Mouse (Mus musculus) activated CD4-positive, CD25-positive, alpha-beta regulatory T cell, adult 4 months (primary cell): ENCODE measurements around the gene Wwc2. TPM values are rescaled to one million over a fixed set of nuclear protein-coding genes. Genes with fewer than 3 reads are reported as not detected.

Source experiments
- ATAC-seq: one replicate; pipeline ENCODE4 v1.8.0; 2017
- polyA plus RNA-seq, 2 experiments: library from polyadenylated mRNA; unstranded; fragments of 100-300 nt; shearing (Covaris generic); gene quantifications; one replicate each; pipeline ENCODE4 v1.2.1; 2017

The Wwc2 gene
- polyA plus RNA-seq, 2 experiments from 2014 or later: 0.09 to 0.32 TPM

DNA sequence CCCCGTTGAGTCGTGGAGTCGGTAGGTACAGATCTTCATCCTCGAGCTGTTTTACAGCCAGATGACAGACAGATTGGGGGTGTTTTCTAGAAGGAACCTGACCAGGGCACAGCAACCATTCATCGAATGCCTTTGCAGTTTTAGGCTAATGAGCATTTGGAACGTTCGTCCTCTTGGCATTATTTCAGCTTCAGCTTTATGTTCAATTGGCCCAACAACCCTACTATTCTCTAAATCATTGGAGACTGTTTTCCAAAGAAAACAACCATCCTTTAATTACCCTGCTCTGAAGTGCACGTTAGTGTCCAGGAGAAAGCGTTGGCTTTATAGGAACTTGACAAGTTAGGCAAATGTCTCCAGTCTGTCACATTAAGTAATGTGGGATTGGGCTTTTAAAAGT, 54.3 kb downstream of the Wwc2 start:
- no peak for ATAC-seq

DNA sequence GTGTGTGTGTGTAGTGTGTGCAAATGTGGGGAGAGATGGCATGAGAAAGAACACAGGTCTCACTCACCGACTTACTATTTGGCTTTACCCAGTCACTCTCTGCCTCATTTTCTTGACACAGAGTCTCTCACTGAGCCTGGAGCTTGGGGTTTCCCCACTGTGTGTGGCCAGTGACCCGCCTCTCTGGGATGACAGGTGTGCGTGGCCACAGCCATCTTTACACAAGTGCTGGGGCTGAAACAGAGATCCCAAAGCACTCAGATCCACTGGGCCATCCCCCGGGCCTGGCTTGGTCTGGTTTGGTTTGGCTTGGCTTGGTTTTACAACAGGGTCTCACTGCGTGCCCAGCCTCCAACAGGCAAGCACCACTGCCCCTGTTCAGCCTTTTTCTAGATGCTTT, 55.3 kb downstream of the Wwc2 start:
- ATAC-seq: no peak

DNA sequence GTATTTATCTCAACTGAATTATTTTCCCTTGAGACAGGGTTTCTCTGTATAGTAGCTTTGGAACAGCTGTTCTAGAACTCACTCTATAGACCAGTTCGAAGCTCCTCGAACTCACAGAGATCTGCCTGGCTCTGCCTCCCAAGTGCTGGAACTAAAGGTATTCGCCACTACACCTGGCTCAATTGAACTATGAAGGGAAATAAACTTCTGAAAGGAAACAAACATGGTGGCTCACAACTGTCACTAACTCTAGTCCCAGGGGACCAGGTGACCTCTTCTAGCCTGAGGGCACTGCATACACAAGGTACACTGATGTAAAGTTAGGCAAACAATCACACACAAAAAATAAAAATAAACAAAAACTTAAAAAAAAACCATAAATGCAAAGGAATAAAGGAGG, 57.6 kb downstream of the Wwc2 start:
- no peak for ATAC-seq

DNA sequence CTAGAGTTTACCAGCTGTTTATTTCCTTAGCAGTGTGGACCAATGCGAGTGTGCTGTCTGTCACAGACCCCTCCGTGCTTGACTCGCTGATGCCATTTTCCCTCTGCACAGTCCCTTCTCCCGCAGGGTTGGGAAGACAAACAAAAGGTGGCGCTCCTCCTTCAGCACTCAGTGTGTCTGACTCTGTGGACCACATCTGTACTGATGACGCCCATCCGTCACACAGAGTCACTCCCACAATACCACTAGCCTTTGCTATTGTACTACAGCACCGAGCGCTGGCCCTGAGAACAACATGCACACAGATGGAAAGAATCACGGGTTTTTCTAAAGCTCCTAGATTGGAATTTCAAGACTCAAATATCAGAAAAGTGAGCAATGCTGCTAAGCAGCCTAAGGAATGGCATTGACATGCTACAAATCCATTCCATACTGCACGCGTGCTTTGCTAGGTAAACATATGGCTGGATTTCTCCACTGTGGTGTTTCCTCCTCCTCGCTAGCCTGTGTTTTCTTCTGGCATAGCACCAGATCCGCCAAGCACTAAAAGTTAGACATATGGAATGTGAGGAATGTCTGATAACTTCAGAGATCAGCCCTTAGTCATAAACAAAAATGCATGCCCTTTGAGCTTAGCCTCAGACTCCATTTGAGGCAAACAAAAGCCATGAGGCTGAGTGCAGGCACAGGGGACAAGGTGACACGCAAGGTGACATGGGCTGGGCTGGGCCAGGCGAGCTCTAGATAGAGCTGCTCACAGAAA, 58.5 kb downstream of the Wwc2 start:
- ATAC-seq: no peak

DNA sequence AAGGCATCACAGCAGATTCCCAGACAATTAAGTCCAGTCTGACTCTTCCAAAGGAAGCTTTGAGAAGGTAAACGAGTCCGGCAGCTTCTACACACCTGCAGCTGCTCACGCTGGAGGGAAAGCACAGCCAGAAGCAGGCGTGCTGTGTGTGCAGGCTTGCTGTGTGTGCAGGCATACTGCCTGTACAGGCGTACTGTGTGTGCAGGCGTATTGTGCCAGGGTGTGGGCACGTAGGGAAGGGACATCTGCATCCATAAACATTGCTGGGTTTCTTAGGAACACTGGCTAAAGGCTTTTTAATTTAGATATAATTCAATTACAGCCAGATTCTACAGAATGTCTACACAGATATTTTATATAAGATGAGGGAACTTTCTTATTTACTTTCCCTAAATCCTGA, 59.4 kb downstream of the Wwc2 start:
- no peak for ATAC-seq

DNA sequence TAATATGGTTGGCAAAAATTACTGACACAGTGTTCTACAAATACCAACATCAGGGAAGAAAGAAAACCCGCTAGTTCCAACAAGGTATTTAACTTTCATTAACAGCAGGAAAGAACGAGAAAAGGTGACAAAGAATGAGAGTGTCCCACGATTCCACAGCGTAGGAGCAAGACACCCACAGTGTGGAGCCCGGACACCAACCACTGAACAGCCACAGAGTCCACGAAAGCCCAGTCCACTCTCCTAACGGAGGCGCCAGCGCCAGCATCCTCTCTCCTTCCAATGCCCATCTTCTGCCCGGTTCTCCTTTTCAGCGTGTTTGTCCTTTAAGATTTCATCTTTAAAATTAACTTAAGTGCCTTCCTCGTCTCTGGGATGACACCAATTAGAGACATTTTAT, 61.1 kb downstream of the Wwc2 start:
- no peak for ATAC-seq

DNA sequence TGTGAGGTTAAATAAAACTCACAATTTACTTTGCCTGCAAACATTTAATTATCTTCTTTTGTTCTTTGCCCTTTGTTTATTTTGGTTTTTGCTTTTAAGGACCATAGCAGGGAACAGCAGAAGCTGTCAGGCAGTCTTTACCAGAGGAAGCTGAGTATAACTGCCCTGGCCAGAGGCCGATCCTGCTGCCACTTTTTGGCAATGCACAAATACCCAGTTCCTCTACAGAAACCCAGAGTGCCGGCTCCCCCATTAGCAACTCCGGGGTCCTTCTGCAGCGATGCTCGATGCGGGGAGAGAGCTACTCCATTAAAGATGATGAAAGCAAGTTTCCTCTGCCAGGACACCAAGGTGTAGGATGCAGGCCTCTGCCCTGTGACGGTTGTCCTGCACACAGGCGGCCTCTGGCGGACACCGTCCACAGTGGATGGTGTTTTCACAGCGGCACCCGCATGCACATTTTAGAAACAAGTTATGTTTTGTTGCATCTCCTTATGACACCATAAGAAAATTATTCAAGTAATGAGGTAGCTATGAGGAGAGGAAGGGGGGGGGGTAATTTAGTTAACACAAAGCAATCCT, 62.0 kb downstream of the Wwc2 start:
- ATAC-seq: no peak

DNA sequence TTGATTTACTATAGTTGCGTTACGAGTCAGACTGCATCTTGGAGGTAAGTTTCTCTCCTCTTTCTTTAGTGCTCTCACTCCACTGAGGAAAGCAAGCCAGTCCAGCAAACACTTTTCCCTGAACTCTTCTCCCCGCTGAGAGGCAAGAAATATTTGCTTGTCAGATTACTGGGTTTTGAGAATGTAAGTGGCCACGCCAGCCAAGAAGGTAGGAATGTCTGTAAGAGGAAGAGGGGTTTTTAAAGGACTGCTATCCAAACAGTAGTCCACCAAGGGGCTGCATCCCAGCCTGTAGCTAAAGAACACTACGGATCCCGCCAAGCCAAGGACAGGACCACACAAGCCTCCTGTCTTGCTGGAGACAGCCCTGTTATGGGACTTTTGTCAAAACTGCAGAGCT, 65.8 kb downstream of the Wwc2 start:
- ATAC-seq: no peak

DNA sequence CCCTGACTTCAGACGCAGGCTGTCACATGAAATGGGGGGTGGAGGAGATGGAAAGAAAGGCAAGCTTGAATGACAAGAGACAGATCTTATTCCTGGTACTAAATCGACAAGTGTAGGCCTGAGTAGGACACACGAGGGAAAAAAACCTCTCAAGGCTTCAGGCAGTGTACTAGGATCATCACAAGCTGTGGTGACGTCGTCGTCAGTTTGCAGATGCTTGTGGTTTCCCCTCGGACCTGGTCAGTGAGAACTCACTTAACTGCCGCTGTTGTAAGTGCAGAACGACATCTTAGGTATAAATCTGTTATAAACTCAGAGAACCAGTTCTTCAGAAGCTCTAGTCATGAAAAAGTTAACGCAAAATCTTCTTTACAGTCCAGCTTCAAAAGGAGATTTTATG, 67.9 kb downstream of the Wwc2 start:
- no peak for ATAC-seq

DNA sequence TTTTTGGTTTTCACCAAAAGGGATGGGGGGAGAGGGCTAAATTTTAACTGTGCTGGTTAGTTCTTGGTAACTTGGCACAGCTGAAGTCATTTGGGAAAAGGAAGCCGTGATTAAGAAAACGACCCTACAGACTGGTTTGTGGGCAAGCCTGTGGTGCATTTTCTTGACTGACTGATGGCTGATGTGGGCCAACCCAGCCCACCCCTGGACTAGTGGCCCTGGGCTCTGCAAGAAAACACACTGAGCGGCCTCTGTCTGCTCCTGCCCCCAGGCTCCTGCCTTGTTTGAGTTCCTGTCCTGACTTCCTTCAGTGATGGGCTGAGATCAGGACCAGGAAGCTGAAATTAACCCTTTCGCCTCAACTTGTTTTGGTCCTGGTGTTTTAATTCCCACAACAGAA, 68.7 kb downstream of the Wwc2 start:
- no peak for ATAC-seq

DNA sequence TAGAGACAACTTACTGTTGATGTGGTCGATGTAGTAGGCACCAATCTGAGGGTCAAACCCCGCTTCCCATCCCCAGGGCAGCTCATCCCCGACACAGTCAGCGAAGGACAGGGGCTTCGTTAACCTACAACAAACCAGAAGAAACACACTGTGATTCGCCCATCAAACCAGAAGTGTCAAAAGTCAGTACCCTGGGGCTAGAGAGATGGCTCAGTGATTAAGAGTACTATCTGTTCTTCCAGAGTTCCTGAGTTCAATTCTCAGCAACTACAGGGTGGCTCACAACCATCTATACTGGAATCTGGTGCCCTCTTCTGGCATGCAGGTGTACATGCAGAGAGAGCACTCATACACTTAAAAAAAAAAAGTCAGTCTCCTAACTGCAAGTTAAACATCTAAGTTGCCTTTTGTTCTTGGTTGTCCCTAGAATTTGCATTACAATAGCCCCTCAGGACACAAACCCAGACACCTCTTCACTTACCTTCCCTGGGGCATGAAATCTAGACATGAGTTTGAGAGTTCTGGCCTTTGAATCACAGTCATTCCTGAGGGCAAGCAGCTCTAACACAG, 70.1 kb downstream of the Wwc2 start:
- ATAC-seq: no peak

DNA sequence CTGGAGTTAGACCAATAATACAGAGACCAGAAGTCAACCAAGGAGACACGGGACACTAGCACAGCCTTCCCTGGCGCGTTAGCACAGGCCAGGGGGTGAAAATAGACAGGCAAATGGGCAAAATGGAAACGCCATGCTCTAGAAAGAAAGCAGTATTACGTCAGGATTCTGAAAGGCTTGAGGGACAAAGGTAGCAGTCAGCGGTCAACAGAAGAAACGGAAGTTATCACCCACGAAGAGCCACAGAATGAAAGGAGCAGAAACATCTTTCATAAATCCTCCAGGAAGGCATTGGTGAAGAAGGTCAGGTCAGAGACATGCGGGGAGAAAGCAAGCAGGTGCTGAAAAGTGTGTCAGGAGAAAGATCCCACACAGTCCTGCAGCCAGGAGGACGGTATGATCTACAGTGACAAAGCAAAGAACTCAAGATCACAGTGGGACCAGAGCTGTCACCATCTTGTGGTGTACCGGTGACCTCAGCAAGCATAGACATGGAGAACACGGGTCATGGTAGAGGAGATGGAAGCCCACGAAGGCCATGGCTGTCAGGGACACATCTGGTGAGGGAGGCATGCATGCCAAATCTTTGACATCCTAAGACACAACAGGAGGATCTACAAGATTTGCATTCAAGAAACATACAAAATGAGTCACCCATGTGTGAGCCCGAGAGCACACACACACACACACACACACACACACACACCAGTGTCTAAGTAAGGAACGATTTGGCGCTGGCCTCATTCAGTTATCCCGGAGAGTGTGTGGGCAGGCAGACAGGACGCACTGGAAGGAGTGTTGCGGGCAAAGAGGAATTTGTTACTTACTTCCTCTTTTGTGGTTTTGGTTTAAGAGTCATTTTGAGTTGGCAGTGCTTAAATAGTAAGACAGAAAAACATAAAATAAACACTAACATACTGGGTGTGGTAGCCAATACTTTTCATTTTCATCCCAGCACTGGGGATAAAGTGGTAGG, 73.4 kb downstream of the Wwc2 start:
- no peak for ATAC-seq

DNA sequence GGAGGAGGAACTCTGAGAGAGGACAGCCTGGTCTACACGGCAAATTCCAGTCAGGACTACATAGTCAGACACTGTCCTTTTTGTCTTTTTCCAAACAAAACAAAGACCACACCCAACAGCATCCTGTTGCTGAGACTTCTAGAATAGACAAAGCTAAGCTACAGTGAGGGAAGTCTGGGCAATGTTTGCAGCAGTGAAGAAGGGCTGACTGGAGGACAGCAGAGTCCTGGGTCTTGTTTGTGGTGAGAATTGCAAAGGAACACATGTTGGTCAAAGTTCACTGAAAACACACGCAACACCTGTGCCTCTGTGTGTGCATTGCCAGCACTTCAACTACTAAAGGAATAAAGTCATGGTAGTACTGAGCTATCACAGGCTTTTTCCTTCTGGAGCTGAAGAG, 75.2 kb downstream of the Wwc2 start:
- no peak for ATAC-seq

DNA sequence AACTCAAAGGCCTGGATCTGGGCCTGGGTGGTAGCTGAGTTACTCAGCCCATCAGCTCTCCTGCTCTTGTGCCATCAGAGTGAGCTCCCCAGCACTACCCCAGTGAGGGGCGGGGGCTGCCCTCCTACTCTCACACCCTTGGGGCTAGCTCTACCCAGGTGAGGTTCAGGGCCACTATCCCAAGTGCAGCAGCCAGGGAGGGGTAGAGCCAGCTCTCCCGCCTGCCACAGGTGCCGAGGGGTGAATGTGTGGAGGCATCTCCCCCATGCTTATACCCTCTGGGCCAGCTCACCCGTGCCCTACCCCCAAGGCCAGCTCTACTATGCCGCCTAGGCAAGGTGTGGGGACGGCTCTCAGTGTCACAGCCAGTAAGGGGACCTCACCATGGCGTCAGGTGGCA, 75.8 kb downstream of the Wwc2 start:
- no peak for ATAC-seq

DNA sequence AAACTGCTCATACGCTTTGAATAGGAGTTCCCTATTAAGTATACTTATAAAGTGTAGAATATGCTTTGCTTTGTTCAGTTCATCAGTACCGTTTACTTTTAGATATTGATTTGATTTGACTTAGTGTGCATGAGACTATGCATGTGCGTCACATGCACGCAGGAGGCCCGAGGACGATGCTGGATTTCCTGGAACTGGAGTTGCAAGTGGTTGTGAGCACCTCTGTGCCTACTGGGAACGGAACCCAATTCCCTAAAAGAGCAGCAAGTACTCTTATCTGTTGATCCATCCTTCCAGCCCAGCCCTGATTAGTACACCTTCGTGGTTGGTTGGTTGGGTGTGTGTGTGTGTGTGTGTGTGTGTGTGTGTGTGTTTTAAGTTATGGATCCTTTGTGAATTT, 76.6 kb downstream of the Wwc2 start:
- no peak for ATAC-seq

DNA sequence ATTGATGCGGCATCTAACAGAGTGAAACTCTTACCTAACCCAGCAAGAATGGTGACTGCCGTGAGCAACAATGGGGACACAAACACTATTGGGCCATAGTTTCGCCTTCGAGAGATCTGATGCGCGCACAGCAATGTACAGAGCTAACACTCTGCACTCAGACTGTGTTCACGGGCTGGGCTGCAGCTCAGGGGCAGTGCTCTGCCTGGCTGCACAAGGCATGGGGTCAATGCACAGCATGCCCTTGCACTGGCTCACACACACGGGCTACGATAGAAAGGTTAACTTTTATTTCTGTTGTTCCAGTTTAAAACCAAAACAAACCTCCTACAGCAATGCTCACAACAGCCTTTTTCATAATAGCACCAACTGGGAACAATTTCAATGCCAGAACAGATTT, 77.1 kb downstream of the Wwc2 start:
- no peak for ATAC-seq

DNA sequence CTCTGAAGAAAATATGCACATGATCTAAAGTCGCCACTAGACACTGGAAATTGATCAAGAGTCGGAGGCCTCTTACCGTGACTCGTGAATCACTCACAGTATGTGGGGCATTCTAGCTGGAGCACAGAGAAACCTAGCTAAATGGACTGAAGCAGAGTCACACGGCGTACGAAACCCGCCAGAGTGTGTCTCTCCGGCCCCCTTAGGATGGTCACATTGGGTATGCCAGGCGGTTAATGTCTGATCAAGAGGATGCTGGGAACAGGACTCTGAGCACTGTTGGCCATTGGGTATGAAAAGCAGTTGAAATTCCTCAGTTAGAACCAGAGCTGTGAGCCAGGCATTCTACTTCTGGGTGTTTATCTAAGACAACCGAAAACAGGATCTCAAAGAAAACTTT, 81.0 kb downstream of the Wwc2 start:
- no peak for ATAC-seq

DNA sequence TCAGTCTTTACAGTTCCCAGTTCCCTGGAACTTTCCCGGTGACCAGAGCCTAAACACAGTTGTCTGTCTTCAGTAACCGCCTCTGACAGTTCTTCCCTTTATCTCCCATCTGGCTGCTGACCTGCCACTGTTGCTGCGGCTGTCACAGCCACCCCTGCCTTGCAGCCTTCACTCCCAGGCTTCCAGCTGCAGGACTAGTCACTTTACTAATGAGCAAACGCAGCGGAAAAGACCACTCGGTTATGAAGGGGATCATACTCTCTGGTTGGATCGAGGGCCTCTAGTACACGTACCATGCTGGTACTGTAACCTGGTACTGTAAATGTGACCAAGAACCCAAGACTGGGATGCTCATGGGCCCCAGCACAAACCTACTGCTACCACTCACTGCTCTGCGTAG, 83.7 kb downstream of the Wwc2 start:
- no peak for ATAC-seq

DNA sequence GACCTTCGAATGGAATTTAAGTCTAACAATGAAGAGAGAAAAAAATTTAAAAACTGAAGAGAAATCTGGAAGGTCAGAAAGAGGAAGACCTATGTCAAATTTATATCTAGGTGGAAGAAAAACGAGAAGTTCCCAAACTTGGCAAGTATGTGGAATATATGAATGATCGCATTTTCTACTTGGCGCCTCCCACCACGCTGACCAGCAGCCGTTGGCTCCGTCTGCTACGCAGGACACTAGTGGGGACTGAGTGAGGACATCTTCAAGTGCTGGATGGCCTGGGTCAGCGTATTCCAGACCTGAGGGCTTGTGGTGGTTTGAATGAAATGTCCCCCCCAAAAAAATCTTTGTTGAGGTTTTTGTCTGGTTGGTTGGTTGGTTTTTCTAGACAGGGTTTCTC, 84.6 kb downstream of the Wwc2 start:
- ATAC-seq: no peak

DNA sequence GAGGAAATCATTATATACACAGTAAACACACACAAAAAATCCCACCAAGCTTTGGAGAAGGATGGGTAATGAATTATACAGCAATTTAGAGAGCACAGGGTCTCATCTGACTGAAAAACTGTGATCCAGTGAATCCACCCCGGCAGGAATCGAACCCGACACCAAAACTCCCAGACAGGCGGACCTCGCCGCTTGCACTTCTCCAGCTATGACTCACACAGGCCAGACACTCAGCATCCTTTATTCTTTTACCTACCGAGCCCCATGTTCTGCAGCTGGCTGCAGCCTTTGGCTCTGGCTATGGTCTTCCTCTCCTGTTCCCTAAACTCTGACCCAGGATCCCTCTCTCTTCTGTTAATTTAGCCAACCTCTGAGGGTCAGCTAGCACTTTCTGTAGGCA, 85.5 kb downstream of the Wwc2 start:
- no peak for ATAC-seq

DNA sequence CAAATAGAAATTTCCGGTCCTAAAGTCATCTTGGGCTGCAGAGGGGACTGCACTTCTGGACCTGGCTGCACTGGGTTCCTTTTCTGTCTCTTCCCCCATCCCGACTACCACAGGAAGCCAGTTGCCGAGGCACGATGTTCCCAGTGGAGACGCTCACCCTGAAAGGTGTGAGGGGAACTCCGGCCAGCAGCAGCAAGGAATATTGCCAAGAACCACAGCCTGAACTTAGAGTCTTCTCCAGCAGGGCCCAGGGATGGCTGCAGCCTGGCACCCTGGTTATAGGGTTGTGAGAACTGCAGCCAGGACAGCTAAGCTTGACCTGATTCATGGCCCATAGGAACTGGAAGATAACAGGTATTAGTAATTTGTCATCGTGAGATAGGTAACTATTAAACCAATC, 86.7 kb downstream of the Wwc2 start:
- ATAC-seq: no peak

DNA sequence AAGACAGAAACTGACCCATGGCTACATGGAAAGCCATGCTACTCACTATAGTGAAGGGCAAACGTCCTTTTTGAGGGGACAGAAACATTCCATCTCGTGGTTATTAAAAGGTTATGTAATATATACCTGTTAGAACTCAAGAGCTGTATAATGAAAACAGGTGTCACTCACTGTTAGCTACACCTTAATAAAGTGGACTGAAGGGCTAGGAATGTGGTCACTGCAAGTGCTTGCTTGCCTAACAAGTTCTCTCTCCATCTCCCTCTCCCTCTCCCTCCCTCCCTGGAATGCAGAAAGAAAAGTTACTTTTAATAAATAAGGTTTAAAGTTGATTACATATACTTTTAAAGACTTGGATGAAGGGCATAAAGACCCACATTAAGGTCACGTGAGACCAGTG, 88.0 kb downstream of the Wwc2 start:
- ATAC-seq: no peak

DNA sequence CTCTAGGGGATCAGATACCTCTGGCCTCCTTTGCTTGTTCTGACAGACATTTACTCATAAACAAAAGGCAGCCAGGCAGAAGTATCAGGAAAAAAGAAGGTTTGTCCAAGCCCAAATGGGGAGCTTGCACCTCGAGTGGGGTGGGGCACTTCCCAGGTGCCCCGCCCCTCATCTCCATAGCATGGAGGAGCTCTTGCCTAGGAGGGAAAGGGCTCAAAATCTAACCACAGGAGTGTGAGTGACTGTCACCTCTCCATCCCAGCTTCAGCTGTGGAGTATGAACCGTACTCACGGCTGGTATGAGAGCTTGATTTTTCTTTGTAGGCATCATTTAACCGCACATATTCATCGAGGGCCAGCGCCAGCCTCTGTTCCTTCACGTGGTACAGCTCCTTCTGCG, 90.4 kb downstream of the Wwc2 start:
- no peak for ATAC-seq
